Mouse (Mus musculus): ENCODE data around the gene Sptbn1.
"Not testable (repeated sequence)": the region's sequence is repeated elsewhere in the genome, so short reads cannot be mapped to it uniquely, and the experiment has no call there.

Gene Sptbn1

GRCm38 (mm10) chr11:30256491-30256890, 11.5 kb downstream of the Sptbn1 start:
- in situ Hi-C loops (cut with MboI, MseI) = no loop called here

- in situ Hi-C loops (cut with MboI, MseI) = not testable (repeated sequence)
Observed at GRCm38 (mm10) chr11:30255211-30255610, 12.8 kb downstream of the Sptbn1 start.

- in situ Hi-C loops (cut with MboI, MseI) = no loop called here
Observed at GRCm38 (mm10) chr11:30251294-30251904, 16.6 kb downstream of the Sptbn1 start.

GRCm38 (mm10) chr11:30249452-30250016, 18.4 kb downstream of the Sptbn1 start:
- in situ Hi-C loops (cut with MboI, MseI) = loop anchor here (10.0 to 25.0 kb wide), 2 partner anchors 405 to 413 kb away; no protein-coding TSS in a partner anchor

GRCm38 (mm10) chr11:30247106-30247505, 20.9 kb downstream of the Sptbn1 start:
- in situ Hi-C loops (cut with MboI, MseI) = loop anchor here (10.0 to 25.0 kb wide), 2 partner anchors 408 to 415 kb away; no protein-coding TSS in a partner anchor

GRCm38 (mm10) chr11:30246161-30246560, 21.8 kb downstream of the Sptbn1 start:
- in situ Hi-C loops (cut with MboI, MseI) = loop anchor here (10.0 to 25.0 kb wide), 2 partner anchors 409 to 416 kb away; no protein-coding TSS in a partner anchor

GRCm38 (mm10) chr11:30244172-30244571, 23.8 kb downstream of the Sptbn1 start:
- in situ Hi-C loops (cut with MboI, MseI) = loop anchor here (10.0 to 25.0 kb wide), 2 partner anchors 411 to 418 kb away; no protein-coding TSS in a partner anchor

GRCm38 (mm10) chr11:30243591-30243990, 24.4 kb downstream of the Sptbn1 start:
- in situ Hi-C loops (cut with MboI, MseI) = loop anchor here (10.0 to 25.0 kb wide), 2 partner anchors 411 to 419 kb away; no protein-coding TSS in a partner anchor

- in situ Hi-C loops (cut with MboI, MseI) = loop anchor here (10.0 to 25.0 kb wide), 2 partner anchors 414 to 421 kb away; no protein-coding TSS in a partner anchor
Observed at GRCm38 (mm10) chr11:30240861-30241260, 27.1 kb downstream of the Sptbn1 start.

- in situ Hi-C loops (cut with MboI, MseI) = loop anchor here in 1 of 2 experiments (10.0 to 25.0 kb wide), 2 partner anchors 424 to 557 kb away; no protein-coding TSS in a partner anchor
Observed at GRCm38 (mm10) chr11:30237960-30238359, 30.0 kb downstream of the Sptbn1 start.

GRCm38 (mm10) chr11:30236681-30237242, 31.2 kb downstream of the Sptbn1 start:
- in situ Hi-C loops (cut with MboI, MseI) = loop anchor here in 1 of 2 experiments (10.0 to 25.0 kb wide), 2 partner anchors 426 to 558 kb away; no protein-coding TSS in a partner anchor

GRCm38 (mm10) chr11:30235666-30236065, 32.3 kb downstream of the Sptbn1 start:
- in situ Hi-C loops (cut with MboI, MseI) = loop anchor here in 1 of 2 experiments (10.0 to 25.0 kb wide), 2 partner anchors 427 to 559 kb away; no protein-coding TSS in a partner anchor

GRCm38 (mm10) chr11:30235218-30235617, 32.8 kb downstream of the Sptbn1 start:
- in situ Hi-C loops (cut with MboI, MseI) = loop anchor here in 1 of 2 experiments (10.0 to 25.0 kb wide), 2 partner anchors 427 to 560 kb away; no protein-coding TSS in a partner anchor

GRCm38 (mm10) chr11:30233946-30234345, 34.0 kb downstream of the Sptbn1 start:
- in situ Hi-C loops (cut with MboI, MseI) = loop anchor here in 1 of 2 experiments (10.0 to 25.0 kb wide), 2 partner anchors 428 to 561 kb away; no protein-coding TSS in a partner anchor

GRCm38 (mm10) chr11:30232082-30232481, 35.9 kb downstream of the Sptbn1 start:
- in situ Hi-C loops (cut with MboI, MseI) = loop anchor here in 1 of 2 experiments (10.0 to 25.0 kb wide), 2 partner anchors 430 to 563 kb away; no protein-coding TSS in a partner anchor

- in situ Hi-C loops (cut with MboI, MseI) = loop anchor here in 1 of 2 experiments (10.0 to 25.0 kb wide), 2 partner anchors 431 to 563 kb away; no protein-coding TSS in a partner anchor
Observed at GRCm38 (mm10) chr11:30231336-30231735, 36.6 kb downstream of the Sptbn1 start.

GRCm38 (mm10) chr11:30230330-30230771, 37.6 kb downstream of the Sptbn1 start:
- in situ Hi-C loops (cut with MboI, MseI) = loop anchor here in 1 of 2 experiments (10.0 to 25.0 kb wide), 2 partner anchors 432 to 564 kb away; no protein-coding TSS in a partner anchor

GRCm38 (mm10) chr11:30226756-30227155, 41.2 kb downstream of the Sptbn1 start:
- in situ Hi-C loops (cut with MboI, MseI) = loop anchor here in 1 of 2 experiments (25.0 kb wide), 1 partner anchor 436 kb away; no protein-coding TSS in a partner anchor

GRCm38 (mm10) chr11:30224599-30224998, 43.4 kb downstream of the Sptbn1 start:
- in situ Hi-C loops (cut with MboI, MseI) = loop anchor here (5.0 kb wide), 2 partner anchors 77 to 122 kb away; no protein-coding TSS in a partner anchor

- in situ Hi-C loops (cut with MboI, MseI) = loop anchor here (5.0 kb wide), 2 partner anchors 75 to 120 kb away; no protein-coding TSS in a partner anchor
Observed at GRCm38 (mm10) chr11:30222636-30223035, 45.3 kb downstream of the Sptbn1 start.

- in situ Hi-C loops (cut with MboI, MseI) = loop anchor here (5.0 kb wide), 2 partner anchors 74 to 119 kb away; no protein-coding TSS in a partner anchor
Observed at GRCm38 (mm10) chr11:30221043-30221442, 46.9 kb downstream of the Sptbn1 start.

All from T-helper 17 cell (primary cell).